Mouse (Mus musculus): ENCODE results near the gene Mrpl2. TPM values are rescaled to one million over a fixed set of nuclear protein-coding genes. Genes with fewer than 3 reads are reported as not detected.

Gene Mrpl2
- polyA plus RNA-seq (2015; fragmentation: Nextera tagmentation; extraction: Ambion mirVana), result 164 and 170 TPM in 2 replicates

DNA sequence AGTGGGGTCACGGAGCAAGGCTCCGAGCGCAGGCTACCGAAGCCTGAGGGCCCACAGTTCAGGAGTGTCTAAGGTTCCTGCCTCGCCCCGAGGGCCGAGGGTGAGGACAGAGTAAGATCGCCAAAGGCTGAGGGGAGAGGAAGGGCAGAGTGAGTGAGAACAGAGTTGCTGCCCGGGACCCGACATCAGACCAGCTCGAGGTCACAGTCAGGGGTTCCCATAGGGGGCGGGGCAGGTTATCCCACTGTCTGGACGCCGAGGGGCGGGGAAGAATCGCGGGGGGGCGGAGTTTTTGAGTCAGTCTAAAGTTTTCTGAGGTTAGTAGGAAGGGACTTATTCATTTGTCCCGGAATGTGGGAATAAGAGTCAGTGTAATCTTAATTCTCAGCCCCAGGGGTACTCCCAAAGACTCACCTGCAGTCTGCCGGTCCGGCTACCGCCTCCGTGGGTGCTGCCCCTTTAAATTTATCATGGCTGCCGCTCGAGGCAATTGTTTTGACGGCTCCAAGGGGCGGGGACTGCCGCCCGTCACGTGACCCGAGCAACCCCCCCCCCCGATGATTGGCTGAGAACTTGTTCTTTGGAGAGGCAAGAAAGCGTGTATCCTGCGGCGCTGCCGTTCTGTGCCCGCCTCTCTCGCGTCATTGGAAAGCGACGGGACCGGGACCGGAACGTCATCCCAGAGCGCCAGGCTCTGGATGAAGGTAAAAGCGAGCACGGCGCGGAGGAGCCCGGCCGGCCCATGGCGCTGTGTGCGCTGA is at the start of gene Mrpl2, which contains the start of gene Klc4:
TSS of gene Mrpl2 (plus strand) at position 669 of the 761 bp plus-strand sequence.
TSS of gene Klc4 (minus strand) at position 462 of the 761 bp plus-strand sequence.
- H3K4me1 ChIP-seq (ENCODE audit: control insufficient read depth, insufficient read depth, low read length), result peaks cover 7% of the 10 kb centered on the region; the same call in 1 of the 2 replicates
- under 1% methylated on average over 53 of the region's 53 CpGs for WGBS

GRCm38 (mm10) chr17:46597956-46598355 is 48.1 kb upstream of the Mrpl2 start:
- no peak overlapping the region for H3K27ac ChIP-seq (ENCODE audit: low read length)
- H3K4me2 ChIP-seq (ENCODE audit: low read depth, low read length), result no peak overlapping the region
- no peaks in the 10 kb centered on the region for H3K36me3 ChIP-seq (ENCODE audit: control insufficient read depth, insufficient read depth, low read length)
- 78% methylated on average over 11 of the region's 11 CpGs for WGBS
- no peak overlapping the region for H3K4me3 ChIP-seq (ENCODE audit: low read length)
- H3K9ac ChIP-seq (ENCODE audit: low read depth, low read length), result no peak overlapping the region
- ATAC-seq, result no peak
- H3K4me1 ChIP-seq (ENCODE audit: control insufficient read depth, insufficient read depth, low read length), result peaks cover 17% of the 10 kb centered on the region
- no peaks in the 10 kb centered on the region for H3K9me3 ChIP-seq (ENCODE audit: control insufficient read depth, low read length)
- no peaks in the 10 kb centered on the region for H3K27me3 ChIP-seq (replicated peaks; ENCODE audit: control insufficient read depth, insufficient read depth, low read length)

More for the DNA sequence above, at the start of gene Mrpl2, which contains the start of gene Klc4:
- ATAC-seq, result peak; percentile 61
- Histone ChIP-seq H3K9me3 (ENCODE audit: control insufficient read depth, low read length) (no peaks in the 10 kb centered on the region), H3K27me3 (replicated peaks; ENCODE audit: control insufficient read depth, insufficient read depth, low read length) (no peaks in the 10 kb centered on the region), H3K4me3 (ENCODE audit: low read length) (peak within 1 kb of the TSS; percentile 85), H3K9ac (ENCODE audit: low read depth, low read length) (peak within 1 kb of the TSS; percentile 88), H3K4me2 (ENCODE audit: low read depth, low read length) (peak within 1 kb of the TSS; percentile 90), H3K36me3 (ENCODE audit: control insufficient read depth, insufficient read depth, low read length) (peaks cover 7% of the 10 kb centered on the region), H3K27ac (ENCODE audit: low read length) (peak within 1 kb of the TSS; percentile 97)

DNA sequence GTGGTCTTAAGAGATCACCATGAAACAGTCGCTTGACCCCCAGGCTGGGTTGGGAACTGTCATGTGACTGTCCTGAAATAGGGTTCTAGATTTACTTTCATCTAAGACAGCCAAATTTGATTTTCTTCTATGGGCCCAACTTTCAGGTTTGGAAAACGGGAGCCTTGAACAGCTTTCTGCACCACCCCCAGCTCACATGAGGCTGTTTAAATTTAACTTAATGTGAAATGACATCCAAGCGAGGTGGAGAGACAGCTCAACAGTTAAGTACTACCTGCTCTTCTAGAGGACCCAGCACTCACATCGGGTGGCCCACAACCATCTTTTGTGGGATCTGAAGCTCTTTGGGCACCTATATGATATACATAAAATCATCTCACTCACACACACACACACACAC is 47.1 kb upstream of the Mrpl2 start:
- H3K4me3 ChIP-seq (ENCODE audit: low read length), result no peak overlapping the region
- H3K9ac ChIP-seq (ENCODE audit: low read depth, low read length), result no peak overlapping the region
- H3K27ac ChIP-seq (ENCODE audit: low read length), result no peak overlapping the region
- 85% methylated on average over 4 of the region's 4 CpGs for WGBS
- no peaks in the 10 kb centered on the region for H3K27me3 ChIP-seq (replicated peaks; ENCODE audit: control insufficient read depth, insufficient read depth, low read length)
- H3K4me2 ChIP-seq (ENCODE audit: low read depth, low read length), result no peak overlapping the region
- ATAC-seq, result no peak
- no peaks in the 10 kb centered on the region for H3K9me3 ChIP-seq (ENCODE audit: control insufficient read depth, low read length)
- H3K36me3 ChIP-seq (ENCODE audit: control insufficient read depth, insufficient read depth, low read length), result no peaks in the 10 kb centered on the region
- peaks cover 14% of the 10 kb centered on the region for H3K4me1 ChIP-seq (ENCODE audit: control insufficient read depth, insufficient read depth, low read length)

- Histone ChIP-seq H3K4me3 (ENCODE audit: low read length) (no peak overlapping the region), H3K27ac (ENCODE audit: low read length) (no peak overlapping the region), H3K4me1 (ENCODE audit: control insufficient read depth, insufficient read depth, low read length) (peaks cover 11% of the 10 kb centered on the region; the same call in 1 of the 2 replicates), H3K4me2 (ENCODE audit: low read depth, low read length) (no peak overlapping the region), H3K9me3 (ENCODE audit: control insufficient read depth, low read length) (no peaks in the 10 kb centered on the region), H3K9ac (ENCODE audit: low read depth, low read length) (no peak overlapping the region), H3K36me3 (ENCODE audit: control insufficient read depth, insufficient read depth, low read length) (no peaks in the 10 kb centered on the region), H3K27me3 (replicated peaks; ENCODE audit: control insufficient read depth, insufficient read depth, low read length) (no peaks in the 10 kb centered on the region)
- 90% methylated on average over 2 of the region's 2 CpGs for WGBS
- no peak for ATAC-seq
Observed at GRCm38 (mm10) chr17:46600569-46600968, 45.5 kb upstream of the Mrpl2 start.

GRCm38 (mm10) chr17:46602212-46602611 is 43.8 kb upstream of the Mrpl2 start:
- Histone ChIP-seq H3K36me3 (ENCODE audit: control insufficient read depth, insufficient read depth, low read length) (no peaks in the 10 kb centered on the region), H3K27ac (ENCODE audit: low read length) (no peak overlapping the region; the same call in 1 of the 2 replicates), H3K4me3 (ENCODE audit: low read length) (no peak overlapping the region), H3K4me2 (ENCODE audit: low read depth, low read length) (no peak overlapping the region), H3K4me1 (ENCODE audit: control insufficient read depth, insufficient read depth, low read length) (peaks cover 11% of the 10 kb centered on the region; the same call in 1 of the 2 replicates), H3K27me3 (replicated peaks; ENCODE audit: control insufficient read depth, insufficient read depth, low read length) (no peaks in the 10 kb centered on the region), H3K9ac (ENCODE audit: low read depth, low read length) (no peak overlapping the region), H3K9me3 (ENCODE audit: control insufficient read depth, low read length) (no peaks in the 10 kb centered on the region)
- 63% methylated on average over 9 of the region's 9 CpGs for WGBS
- ATAC-seq, result peak; percentile 23; the same call in 1 of the 2 replicates

GRCm38 (mm10) chr17:46603229-46603628 is 42.8 kb upstream of the Mrpl2 start:
- 96% methylated on average over 4 of the region's 4 CpGs for WGBS
- H3K27me3 ChIP-seq (replicated peaks; ENCODE audit: control insufficient read depth, insufficient read depth, low read length), result no peaks in the 10 kb centered on the region
- no peaks in the 10 kb centered on the region for H3K36me3 ChIP-seq (ENCODE audit: control insufficient read depth, insufficient read depth, low read length)
- H3K4me1 ChIP-seq (ENCODE audit: control insufficient read depth, insufficient read depth, low read length), result peaks cover 11% of the 10 kb centered on the region; the same call in 1 of the 2 replicates
- no peak overlapping the region for H3K4me2 ChIP-seq (ENCODE audit: low read depth, low read length)
- no peak for ATAC-seq
- H3K4me3 ChIP-seq (ENCODE audit: low read length), result no peak overlapping the region
- no peaks in the 10 kb centered on the region for H3K9me3 ChIP-seq (ENCODE audit: control insufficient read depth, low read length)
- no peak overlapping the region for H3K27ac ChIP-seq (ENCODE audit: low read length)
- no peak overlapping the region for H3K9ac ChIP-seq (ENCODE audit: low read depth, low read length)

- no peak for ATAC-seq
- no peaks in the 10 kb centered on the region for H3K36me3 ChIP-seq (ENCODE audit: control insufficient read depth, insufficient read depth, low read length)
- H3K27ac ChIP-seq (ENCODE audit: low read length), result no peak overlapping the region
- H3K4me1 ChIP-seq (ENCODE audit: control insufficient read depth, insufficient read depth, low read length), result peaks cover 16% of the 10 kb centered on the region; the same call in 1 of the 2 replicates
- WGBS, result 60% methylated on average over 5 of the region's 5 CpGs
- no peak overlapping the region for H3K9ac ChIP-seq (ENCODE audit: low read depth, low read length)
- H3K9me3 ChIP-seq (ENCODE audit: control insufficient read depth, low read length), result no peaks in the 10 kb centered on the region
- no peak overlapping the region for H3K4me3 ChIP-seq (ENCODE audit: low read length)
- H3K27me3 ChIP-seq (replicated peaks; ENCODE audit: control insufficient read depth, insufficient read depth, low read length), result no peaks in the 10 kb centered on the region
- H3K4me2 ChIP-seq (ENCODE audit: low read depth, low read length), result no peak overlapping the region
Observed at GRCm38 (mm10) chr17:46605126-46605525, 40.9 kb upstream of the Mrpl2 start.

DNA sequence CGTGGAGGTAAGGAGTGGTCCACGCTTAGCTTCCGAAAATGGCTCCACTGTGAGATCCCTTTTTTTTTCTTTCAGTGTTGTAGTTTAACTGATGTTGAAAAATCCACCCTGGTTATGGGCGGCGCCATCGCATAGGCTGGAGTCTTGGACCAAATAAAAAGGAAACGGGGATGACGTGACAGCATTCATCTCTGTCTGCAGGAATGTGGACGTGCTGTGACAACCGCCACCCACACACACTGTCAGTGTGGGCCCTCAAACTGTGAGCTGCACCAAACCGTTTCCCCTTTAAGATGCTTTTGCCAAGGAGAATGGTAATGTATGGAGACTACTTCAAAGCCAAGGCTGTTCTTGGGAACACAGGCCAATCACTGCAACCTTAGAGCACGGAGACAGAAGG is 40.0 kb upstream of the Mrpl2 start:
- Histone ChIP-seq H3K9me3 (ENCODE audit: control insufficient read depth, low read length) (no peaks in the 10 kb centered on the region), H3K36me3 (ENCODE audit: control insufficient read depth, insufficient read depth, low read length) (no peaks in the 10 kb centered on the region), H3K4me3 (ENCODE audit: low read length) (no peak overlapping the region), H3K4me1 (ENCODE audit: control insufficient read depth, insufficient read depth, low read length) (peaks cover 16% of the 10 kb centered on the region; the same call in 1 of the 2 replicates), H3K27ac (ENCODE audit: low read length) (no peak overlapping the region), H3K4me2 (ENCODE audit: low read depth, low read length) (no peak overlapping the region), H3K9ac (ENCODE audit: low read depth, low read length) (no peak overlapping the region), H3K27me3 (replicated peaks; ENCODE audit: control insufficient read depth, insufficient read depth, low read length) (no peaks in the 10 kb centered on the region)
- no peak for ATAC-seq
- WGBS, result 85% methylated on average over 12 of the region's 12 CpGs

- Histone ChIP-seq H3K36me3 (ENCODE audit: control insufficient read depth, insufficient read depth, low read length) (no peaks in the 10 kb centered on the region), H3K27me3 (replicated peaks; ENCODE audit: control insufficient read depth, insufficient read depth, low read length) (no peaks in the 10 kb centered on the region), H3K27ac (ENCODE audit: low read length) (peak overlapping the region; percentile 52), H3K9me3 (ENCODE audit: control insufficient read depth, low read length) (no peaks in the 10 kb centered on the region), H3K4me2 (ENCODE audit: low read depth, low read length) (peak overlapping the region; percentile 53), H3K9ac (ENCODE audit: low read depth, low read length) (peak overlapping the region; percentile 11), H3K4me1 (ENCODE audit: control insufficient read depth, insufficient read depth, low read length) (peaks cover 28% of the 10 kb centered on the region), H3K4me3 (ENCODE audit: low read length) (peak overlapping the region; percentile 18; the same call in 1 of the 2 replicates)
- ATAC-seq, result peak; percentile 80
- WGBS, result 41% methylated on average over 15 of the region's 15 CpGs
Observed at GRCm38 (mm10) chr17:46609721-46610514, 36.1 kb upstream of the Mrpl2 start.
